In genomic region chr7:100944306-100944705, GRCm38 (mm10) we compare ENCODE assay signal across 17 mouse cellular contexts. TPM values are rescaled to one million over a fixed set of nuclear protein-coding genes. Genes with fewer than 3 reads are reported as not detected.
DNase-seq lines count a peak whose midpoint lies in the region; ATAC-seq and TF ChIP-seq lines count a peak whose summit lies in the region.
"Had no signal": no experiment of that assay in that cellular context is flagged by ENCODE, and none has a peak within 500 bp of the region (broad histone marks: within the 10 kb centered on the region; RNA-seq: fewer than 3 reads in every experiment).

No protein-coding gene starts in this region.

- 0 out of 2 replicates have a peak overlapping the region, but pooled peaks have one; percentile 32 for H3K27ac ChIP-seq in hindbrain, postnatal 0 days
- H3K27ac ChIP-seq in hindbrain, embryonic 13.5 days = no peak overlapping the region
- peak overlapping the region; percentile 31; the same call in 1 of the 2 replicates for H3K27ac ChIP-seq in stomach, embryonic 15.5 days
- no peak overlapping the region; the same call in 1 of the 2 replicates for H3K27ac ChIP-seq in stomach, postnatal 0 days (replicated peaks)
- H3K27ac ChIP-seq in limb, embryonic 10.5 days = peak overlapping the region; percentile 51; the same call in 1 of the 2 replicates
- H3K27ac ChIP-seq: forebrain, embryonic 12.5 days had no signal

- no peaks in the 10 kb centered on the region for H3K9me3 ChIP-seq in hindbrain, postnatal 0 days (ENCODE audit: low read length)
- no peaks in the 10 kb centered on the region for H3K9me3 ChIP-seq in hindbrain, embryonic 13.5 days
- H3K9me3 ChIP-seq in stomach, embryonic 15.5 days = no peaks in the 10 kb centered on the region
- H3K9me3 ChIP-seq in stomach, postnatal 0 days (ENCODE audit: control insufficient read depth, low read length) = no peaks in the 10 kb centered on the region
- H3K9me3 ChIP-seq in limb, embryonic 10.5 days (replicated peaks) = no peaks in the 10 kb centered on the region
- H3K9me3 ChIP-seq: forebrain, embryonic 12.5 days had no signal

- H3K4me2 ChIP-seq in hindbrain, postnatal 0 days (ENCODE audit: low read depth, low read length) = no peak overlapping the region
- no peak overlapping the region for H3K4me2 ChIP-seq in hindbrain, embryonic 13.5 days
- H3K4me2 ChIP-seq in stomach, embryonic 15.5 days = no peak overlapping the region
- no peak overlapping the region for H3K4me2 ChIP-seq in stomach, postnatal 0 days (replicated peaks; ENCODE audit: low read depth)
- H3K4me2 ChIP-seq: forebrain, embryonic 12.5 days had no signal

- H3K9ac ChIP-seq in hindbrain, postnatal 0 days (replicated peaks; ENCODE audit: low read length) = no peak overlapping the region
- H3K9ac ChIP-seq in hindbrain, embryonic 13.5 days = no peak overlapping the region
- no peak overlapping the region for H3K9ac ChIP-seq in stomach, embryonic 15.5 days
- no peak overlapping the region for H3K9ac ChIP-seq in stomach, postnatal 0 days (ENCODE audit: low read length)
- H3K9ac ChIP-seq: forebrain, embryonic 12.5 days had no signal

- peaks cover 13% of the 10 kb centered on the region; the same call in 1 of the 2 replicates for H3K4me1 ChIP-seq in hindbrain, postnatal 0 days (ENCODE audit: insufficient read depth, low read length)
- peaks cover 21% of the 10 kb centered on the region for H3K4me1 ChIP-seq in hindbrain, embryonic 13.5 days (replicated peaks)
- H3K4me1 ChIP-seq in stomach, embryonic 15.5 days = peaks cover 4% of the 10 kb centered on the region
- no peaks in the 10 kb centered on the region; the same call in 1 of the 2 replicates for H3K4me1 ChIP-seq in stomach, postnatal 0 days (replicated peaks; ENCODE audit: control insufficient read depth, insufficient read depth)
- H3K4me1 ChIP-seq in limb, embryonic 10.5 days = peaks cover 19% of the 10 kb centered on the region

- no peaks in the 10 kb centered on the region for H3K27me3 ChIP-seq in hindbrain, postnatal 0 days (ENCODE audit: insufficient read depth, low read length)
- peaks cover 3% of the 10 kb centered on the region; the same call in 1 of the 2 replicates for H3K27me3 ChIP-seq in hindbrain, embryonic 13.5 days
- no peaks in the 10 kb centered on the region for H3K27me3 ChIP-seq in stomach, embryonic 15.5 days (replicated peaks)
- no peaks in the 10 kb centered on the region for H3K27me3 ChIP-seq in stomach, postnatal 0 days (ENCODE audit: control insufficient read depth, insufficient read depth, low read length)
- no peaks in the 10 kb centered on the region for H3K27me3 ChIP-seq in limb, embryonic 10.5 days (ENCODE audit: low read depth, poor library complexity, severe bottlenecking)
- H3K27me3 ChIP-seq: forebrain, embryonic 12.5 days had no signal

- ATAC-seq in hindbrain, postnatal 0 days = peak; percentile 8; the same call in 1 of the 2 replicates
- no peak for ATAC-seq in hindbrain, embryonic 13.5 days (ENCODE audit: low FRiP score)
- no peak for ATAC-seq in stomach, embryonic 15.5 days (ENCODE audit: insufficient read depth, low FRiP score, low read depth)
- ATAC-seq in stomach, postnatal 0 days (ENCODE audit: low FRiP score, low TSS enrichment) = no peak
- ATAC-seq: intestine, postnatal 0 days; midbrain, embryonic 16.5 days had no signal

- TF ChIP-seq EP300 in stomach, postnatal 0 days (optimal IDR thresholded peaks at IDR 0.05) = no peak

- no peaks in the 10 kb centered on the region for H3K36me3 ChIP-seq in hindbrain, postnatal 0 days (ENCODE audit: insufficient read depth, low read length)
- H3K36me3 ChIP-seq in hindbrain, embryonic 13.5 days = no peaks in the 10 kb centered on the region
- no peaks in the 10 kb centered on the region for H3K36me3 ChIP-seq in stomach, embryonic 15.5 days
- no peaks in the 10 kb centered on the region for H3K36me3 ChIP-seq in stomach, postnatal 0 days (ENCODE audit: control insufficient read depth, insufficient read depth, low read length)
- no peaks in the 10 kb centered on the region for H3K36me3 ChIP-seq in limb, embryonic 10.5 days
- H3K36me3 ChIP-seq: forebrain, embryonic 12.5 days had no signal

- no peak for TF ChIP-seq CTCF in hindbrain, postnatal 0 days (IDR thresholded peaks at IDR 0.05; ENCODE audit: low read depth)
- no peak for TF ChIP-seq CTCF in stomach, postnatal 0 days (IDR thresholded peaks at IDR 0.05; ENCODE audit: low read depth)

- WGBS in hindbrain, postnatal 0 days = 36% methylated on average over 2 of the region's 2 CpGs
- 63% methylated on average over 2 of the region's 2 CpGs for WGBS in hindbrain, embryonic 13.5 days
- WGBS in stomach, embryonic 15.5 days = 50% methylated on average over 2 of the region's 2 CpGs
- 60% methylated on average over 2 of the region's 2 CpGs for WGBS in stomach, postnatal 0 days
- 84% methylated on average over 2 of the region's 2 CpGs for WGBS in limb, embryonic 10.5 days

- H3K4me3 ChIP-seq in hindbrain, postnatal 0 days (ENCODE audit: low read length) = no peak overlapping the region
- no peak overlapping the region for H3K4me3 ChIP-seq in hindbrain, embryonic 13.5 days
- H3K4me3 ChIP-seq in stomach, embryonic 15.5 days (replicated peaks) = no peak overlapping the region
- H3K4me3 ChIP-seq in stomach, postnatal 0 days (ENCODE audit: low read depth, low read length) = no peak overlapping the region
- no peak overlapping the region for H3K4me3 ChIP-seq in limb, embryonic 10.5 days
- H3K4me3 ChIP-seq: forebrain, embryonic 12.5 days had no signal

- no peak for DNase-seq in hindbrain, postnatal 0 days (ENCODE audit: low spot score)
- no peak for DNase-seq in stomach, postnatal 0 days (ENCODE audit: low spot score)
- DNase-seq in limb, embryonic 10.5 days (ENCODE audit: low spot score) = no peak
- no peak for DNase-seq in cerebellum, postnatal 4 days (ENCODE audit: low spot score in 2 of 2)
- DNase-seq in thymus, postnatal 10 days (ENCODE audit: low spot score in 2 of 2) = no peak
- DNase-seq: adrenal gland, postnatal 14 days; cerebellum, adult 8-10 months; gastrocnemius, postnatal 36 days; heart, postnatal 10 days; kidney, postnatal 36 days; lung, postnatal 10 days had no signal

RNA-seq across cellular contexts. Expression of gene Arhgef17, which starts 12.4 kb away (rescaled TPM):
- total RNA-seq in hindbrain, postnatal 0 days (2014; rRNA removed) = 72.3 and 74.5 TPM in 2 replicates
- 8.1 and 10.1 TPM in 2 replicates for polyA plus RNA-seq in hindbrain, postnatal 0 days (2015; fragmentation: Nextera tagmentation; extraction: Ambion mirVana)
- 7.2 and 7.7 TPM in 2 replicates for polyA plus RNA-seq in hindbrain, embryonic 13.5 days (2015; fragmentation: Nextera tagmentation; extraction: Ambion mirVana)
- 6.2 and 7.9 TPM in 2 replicates for polyA plus RNA-seq in stomach, embryonic 15.5 days (2015; fragmentation: Nextera tagmentation; extraction: Ambion mirVana)
- 2.2 and 2.7 TPM in 2 replicates for polyA plus RNA-seq in stomach, postnatal 0 days (2015; fragmentation: Nextera tagmentation; extraction: Ambion mirVana)
- polyA plus RNA-seq in limb, embryonic 10.5 days (2016; fragmentation: Nextera tagmentation; extraction: Ambion mirVana) = 9.6 and 11.0 TPM in 2 replicates
- total RNA-seq: neutrophil, adult 5-6 weeks had no signal

RNA-seq across cellular contexts. Expression of gene P2ry6, which starts 30.1 kb away (rescaled TPM):
- total RNA-seq in hindbrain, postnatal 0 days (2014; rRNA removed) = 1.5 and 3.5 TPM in 2 replicates
- 3.4 and 3.6 TPM in 2 replicates for polyA plus RNA-seq in hindbrain, postnatal 0 days (2015; fragmentation: Nextera tagmentation; extraction: Ambion mirVana)
- 2.7 and 3.5 TPM in 2 replicates for polyA plus RNA-seq in hindbrain, embryonic 13.5 days (2015; fragmentation: Nextera tagmentation; extraction: Ambion mirVana)
- 8.0 and 8.2 TPM in 2 replicates for polyA plus RNA-seq in stomach, embryonic 15.5 days (2015; fragmentation: Nextera tagmentation; extraction: Ambion mirVana)
- 6.1 and 6.4 TPM in 2 replicates for polyA plus RNA-seq in stomach, postnatal 0 days (2015; fragmentation: Nextera tagmentation; extraction: Ambion mirVana)
- 1.1 and 1.6 TPM in 2 replicates for polyA plus RNA-seq in limb, embryonic 10.5 days (2016; fragmentation: Nextera tagmentation; extraction: Ambion mirVana)

Comparison
In these comparisons a context has a peak if more than half of its experiments do, and no peak if none do; other contexts are left out.
1. H3K27ac ChIP-seq: peak in hindbrain, postnatal 0 days (single experiment), stomach, embryonic 15.5 days (single experiment) and limb, embryonic 10.5 days (single experiment); none in hindbrain, embryonic 13.5 days (single experiment) and stomach, postnatal 0 days (single experiment).